Mouse (Mus musculus): ENCODE data around the gene Krtap4-9.
"Not testable (repeated sequence)": the region's sequence is repeated elsewhere in the genome, so short reads cannot be mapped to it uniquely, and the experiment has no call there.

DNA sequence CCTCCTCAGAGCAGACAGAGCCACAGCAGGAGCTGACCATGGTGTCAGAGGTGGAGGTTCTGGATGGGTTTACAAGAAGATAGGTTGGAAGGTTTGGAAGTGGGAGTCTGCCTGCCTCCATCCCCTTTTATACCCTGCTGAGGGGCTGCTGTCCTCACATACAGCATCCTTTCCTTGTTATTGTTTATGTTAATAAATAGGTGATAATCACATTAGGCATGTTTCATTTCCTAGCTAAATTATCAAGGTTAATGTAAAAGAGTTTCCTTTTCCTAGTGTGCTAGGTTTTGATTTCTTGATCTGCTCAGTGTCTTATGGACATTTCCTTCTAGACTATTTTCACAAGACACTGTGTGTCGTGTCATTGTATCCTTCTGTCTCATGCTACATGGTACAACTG lies 13.8 kb downstream of the Krtap4-9 start, which contains the start of gene Gm11569:
- TF ChIP-seq CTCF, EP300 (IDR thresholded peaks at IDR 0.05; ENCODE audit: low read depth): not testable (repeated sequence)
